Mouse (Mus musculus) lung, adult 2 months (tissue): ENCODE measurements around the gene Epb41. TPM values are rescaled to one million over a fixed set of nuclear protein-coding genes. Genes with fewer than 3 reads are reported as not detected.

Experiments used
- DNase-seq: peaks from one replicate; pipeline ENCODE4 v3.0.0; 2022
- H3K4me1 ChIP-seq: fragments of 200-500 bp; 2 replicates; pipeline ENCODE4 v1.6.1; 2011; ENCODE audit warnings: low read length; ENCODE audit not compliant: control insufficient read depth, insufficient read depth
- H3K4me3 ChIP-seq: fragments of 200-500 bp; replicated peaks from 2 replicates; pipeline ENCODE3; 2011; ENCODE audit warnings: low read depth, mild to moderate bottlenecking, control low read depth, low read length; ENCODE audit errors: extremely low read depth
- CTCF ChIP-seq: fragments of 200-500 bp; IDR thresholded peaks from 2 replicates; pipeline ENCODE4 v1.5.1; 2011; ENCODE audit warnings: mild to moderate bottlenecking, low read length, control low read depth; ENCODE audit not compliant: insufficient read depth
- POLR2A ChIP-seq: fragments of 200-500 bp; IDR thresholded peaks from 2 replicates; pipeline ENCODE4 v1.6.1; 2011; ENCODE audit warnings: low read depth, mild to moderate bottlenecking, control low read depth, low read length, borderline replicate concordance; ENCODE audit errors: extremely low read depth
- WGBS: fragments of 180-500 bp; shearing (Covaris S2); methylation state at CpG from one replicate; pipeline ENCODE4 v1.1.7; 2018; 5-methylcytosine and 5-hydroxymethylcytosine counted together
- polyA plus RNA-seq: library from polyadenylated mRNA; depleted of rRNA; stranded (reverse); fragments of >200 nt; gene quantifications from 2 replicates; pipeline ENCODE4 v1.2.3, GENCODE M21; 2012; rRNA removed

The Epb41 gene
- polyA plus RNA-seq, 1 experiment: 38.3 TPM

DNA sequence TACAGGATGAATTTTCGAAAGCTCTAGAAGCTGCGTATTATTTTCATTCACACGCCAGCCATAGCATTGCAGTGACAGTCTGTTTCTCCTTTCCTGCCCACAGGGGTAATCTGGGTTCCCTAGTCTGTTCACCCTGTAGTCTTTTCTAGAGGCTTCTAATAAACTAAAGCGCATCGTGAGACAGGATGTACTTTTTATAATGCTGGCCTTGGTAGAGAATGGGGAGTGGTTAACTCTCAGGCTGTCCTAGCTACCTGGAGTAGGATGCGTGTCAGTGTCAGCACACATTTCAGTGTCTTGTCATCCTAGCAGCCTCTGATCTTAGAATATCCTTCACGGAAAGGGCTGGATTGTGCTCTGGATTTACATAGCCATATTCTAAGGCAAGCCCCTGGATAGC lies 193.8 kb downstream of the Epb41 start:
- H3K4me1 ChIP-seq: peaks cover 39% of the 10 kb centered on the region
- TF ChIP-seq CTCF (no peak), POLR2A (no peak)
- WGBS: 49% methylated on average over 7 of the region's 7 CpGs

DNA sequence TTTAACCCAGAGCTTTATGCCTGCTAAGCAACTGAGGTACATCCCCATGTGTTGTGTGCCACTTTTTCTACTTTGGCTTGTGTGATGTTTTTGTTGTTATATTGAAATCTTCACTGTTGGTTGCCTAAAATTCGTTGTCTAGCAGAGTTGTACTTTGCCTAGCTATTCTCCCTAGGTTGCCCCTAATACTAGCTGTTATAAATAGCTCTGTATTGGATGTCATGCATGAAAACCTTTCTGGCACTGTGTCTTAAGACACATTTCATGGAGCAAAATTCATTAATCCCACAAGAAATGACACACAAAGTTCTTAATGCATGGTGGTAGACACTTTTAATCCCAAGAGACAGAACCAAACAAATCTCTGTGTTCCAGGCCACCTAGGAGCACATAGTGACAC lies 195.4 kb downstream of the Epb41 start:
- no peak for TF ChIP-seq POLR2A
- no peak for TF ChIP-seq CTCF
- Histone ChIP-seq H3K4me3 (no peak overlapping the region), H3K4me1 (peaks cover 37% of the 10 kb centered on the region)
- 49% methylated on average over 1 of the region's 1 CpGs for WGBS
- no peak for DNase-seq

More for the DNA sequence above, 193.8 kb downstream of the Epb41 start:
- DNase-seq: no peak
- no peak overlapping the region for H3K4me3 ChIP-seq

DNA sequence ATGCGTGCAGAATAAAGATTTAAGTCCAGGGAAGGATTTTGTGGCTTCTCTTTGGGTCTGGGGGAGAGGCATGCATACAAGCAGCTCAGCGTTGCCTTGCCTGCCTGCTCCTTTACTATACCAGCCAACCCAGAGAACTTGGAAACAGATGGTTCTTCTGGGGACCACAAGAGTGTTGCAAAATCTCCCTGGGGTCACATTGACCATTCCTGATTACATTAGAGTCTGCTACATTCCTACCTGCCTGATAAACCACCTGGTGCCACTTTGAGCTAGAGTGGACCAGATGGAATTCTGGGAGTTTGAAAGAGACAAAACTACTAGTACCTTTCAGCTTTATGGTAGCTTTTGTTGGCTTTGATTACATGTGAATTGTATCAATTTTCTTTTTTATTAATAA lies 198.3 kb downstream of the Epb41 start:
- no peak for TF ChIP-seq POLR2A
- no peak for TF ChIP-seq CTCF
- Histone ChIP-seq H3K4me1 (peaks cover 29% of the 10 kb centered on the region), H3K4me3 (no peak overlapping the region)
- WGBS: 40% methylated on average over 2 of the region's 2 CpGs
- DNase-seq: no peak

DNA sequence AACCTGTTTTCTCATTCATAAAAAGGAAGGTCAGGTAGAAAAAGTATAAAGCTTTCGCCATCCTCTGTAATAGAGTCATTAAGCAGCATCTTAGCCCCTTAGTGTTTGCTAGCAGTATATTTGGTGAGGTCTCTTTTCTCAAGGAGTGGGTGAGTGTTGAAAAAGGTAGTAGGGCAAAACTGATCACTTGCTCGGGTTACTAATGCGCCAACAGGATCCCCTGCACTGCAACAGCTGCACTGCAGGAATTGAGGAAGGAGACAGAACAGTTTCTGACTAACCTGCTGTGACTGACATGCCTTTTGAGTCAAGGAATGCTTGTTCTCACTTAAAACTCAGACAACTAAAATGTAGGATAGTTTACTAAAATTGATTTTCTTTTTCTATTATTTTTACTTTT lies 199.9 kb downstream of the Epb41 start:
- no peak overlapping the region for H3K4me3 ChIP-seq
- TF ChIP-seq POLR2A (no peak), CTCF (no peak)
- H3K4me1 ChIP-seq: peaks cover 21% of the 10 kb centered on the region
- no peak for DNase-seq
- WGBS: 26% methylated on average over 3 of the region's 3 CpGs

DNA sequence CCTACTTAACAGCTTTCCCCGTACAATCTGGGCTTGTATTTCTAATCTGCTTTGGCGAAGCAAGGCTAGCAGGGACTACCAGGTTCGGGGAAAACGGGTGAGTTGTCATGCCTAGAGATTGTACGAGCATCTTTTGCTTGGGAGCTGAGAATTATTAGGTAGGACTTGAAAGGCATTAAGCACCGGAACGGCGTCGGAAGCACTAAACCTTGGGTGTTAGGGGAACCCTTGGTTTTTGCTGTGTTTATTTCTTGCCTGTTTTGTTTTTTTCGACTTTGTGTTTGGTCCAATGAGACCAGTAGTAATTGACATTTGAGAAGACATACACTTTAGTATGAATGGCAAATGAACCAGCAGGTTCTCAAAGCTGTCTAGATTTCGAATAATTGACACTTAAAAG lies 200.6 kb downstream of the Epb41 start:
- WGBS: 1% methylated on average over 11 of the region's 11 CpGs
- no peak for DNase-seq
- Histone ChIP-seq H3K4me1 (peaks cover 16% of the 10 kb centered on the region), H3K4me3 (peak overlapping the region; percentile 75)
- TF ChIP-seq CTCF: no peak
- TF ChIP-seq POLR2A: no peak

DNA sequence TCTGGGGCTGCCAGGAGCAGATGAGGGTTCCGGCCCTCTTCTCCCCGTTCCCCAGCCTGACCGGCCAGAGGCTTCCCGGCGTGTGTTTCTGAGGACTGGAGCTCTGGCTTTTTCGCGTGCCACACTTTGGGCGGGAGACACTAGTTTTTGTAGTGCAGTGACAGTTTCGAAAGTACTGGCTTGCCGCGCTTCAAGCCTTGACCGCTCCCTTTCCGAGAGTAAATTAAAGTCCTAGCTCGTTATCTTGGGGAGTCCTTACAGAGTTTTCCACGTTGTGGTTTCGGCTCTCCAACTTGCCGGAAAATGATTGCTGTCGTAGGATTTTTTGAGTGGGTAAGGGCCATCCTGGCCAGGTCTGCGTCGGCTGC lies 201.0 kb downstream of the Epb41 start:
- H3K4me3 ChIP-seq: peak overlapping the region; percentile 75
- no peak for DNase-seq
- H3K4me1 ChIP-seq: peaks cover 16% of the 10 kb centered on the region
- no peak for TF ChIP-seq POLR2A
- no peak for TF ChIP-seq CTCF
- under 1% methylated on average over 20 of the region's 20 CpGs for WGBS

Other genes with a start within 250 kb of the Epb41 start
- gene Ptpru, start 237.0 kb downstream of the Epb41 start, polyA plus RNA-seq: 32.4 and 44.6 TPM in 2 replicates
- 13.4 and 22.7 TPM in 2 replicates for gene Mecr, start 231.9 kb downstream of the Epb41 start, polyA plus RNA-seq
- gene Srsf4, start 201.7 kb downstream of the Epb41 start, polyA plus RNA-seq: 38.0 and 49.9 TPM in 2 replicates
- gene Tmem200b, start 153.6 kb downstream of the Epb41 start, polyA plus RNA-seq: 24.8 and 45.1 TPM in 2 replicates
- gene Gm10300, start 624 bp downstream of the Epb41 start, polyA plus RNA-seq: 0.07 and 0.25 TPM in 2 replicates
- 0.11 TPM in 2 replicates for gene Oprd1, start 69.2 kb upstream of the Epb41 start, polyA plus RNA-seq
- 13.9 and 17.1 TPM in 2 replicates for gene Ythdf2, start 137.0 kb upstream of the Epb41 start, polyA plus RNA-seq
- 13.8 and 16.9 TPM in 2 replicates for gene Gmeb1, start 186.3 kb upstream of the Epb41 start, polyA plus RNA-seq
- 5.0 and 10.3 TPM in 2 replicates for gene Taf12, start 199.1 kb upstream of the Epb41 start, polyA plus RNA-seq
- gene Rab42, start 228.1 kb upstream of the Epb41 start, polyA plus RNA-seq: 1.9 and 2.0 TPM in 2 replicates